Mouse (Mus musculus): ENCODE measurements around the gene Anks3.

The Anks3 gene

DNA sequence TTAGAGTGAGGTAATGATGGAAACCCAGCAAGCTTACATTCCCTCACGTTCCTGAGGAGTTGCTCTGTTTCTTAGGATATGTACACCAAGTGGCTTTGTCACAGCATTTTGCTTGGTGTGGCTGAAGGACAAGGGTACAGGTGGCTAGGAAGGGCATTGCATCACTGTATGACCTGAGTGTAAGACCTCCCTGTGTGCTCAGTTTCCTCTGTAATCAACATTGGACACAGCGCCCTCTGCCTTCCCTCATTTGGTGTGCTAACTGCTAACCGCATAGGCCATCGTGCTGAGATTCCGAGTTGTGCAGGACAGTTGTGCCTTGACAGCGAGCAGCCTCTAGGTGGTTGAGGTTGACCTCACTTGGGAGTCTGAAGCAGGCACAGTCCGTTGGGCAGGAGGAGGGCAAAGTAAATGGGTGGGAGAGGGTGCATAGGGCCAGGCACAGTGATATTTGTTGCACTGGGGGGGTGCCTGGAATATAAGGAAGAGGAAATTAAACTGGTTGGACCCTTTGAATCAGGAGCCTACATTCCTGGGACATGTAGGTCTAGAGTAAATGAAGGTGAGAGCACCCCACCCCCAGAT is 66.8 kb downstream of the Anks3 start:
- DNase-seq (ENCODE audit: low spot score in 2 of 2), result no peak

DNA sequence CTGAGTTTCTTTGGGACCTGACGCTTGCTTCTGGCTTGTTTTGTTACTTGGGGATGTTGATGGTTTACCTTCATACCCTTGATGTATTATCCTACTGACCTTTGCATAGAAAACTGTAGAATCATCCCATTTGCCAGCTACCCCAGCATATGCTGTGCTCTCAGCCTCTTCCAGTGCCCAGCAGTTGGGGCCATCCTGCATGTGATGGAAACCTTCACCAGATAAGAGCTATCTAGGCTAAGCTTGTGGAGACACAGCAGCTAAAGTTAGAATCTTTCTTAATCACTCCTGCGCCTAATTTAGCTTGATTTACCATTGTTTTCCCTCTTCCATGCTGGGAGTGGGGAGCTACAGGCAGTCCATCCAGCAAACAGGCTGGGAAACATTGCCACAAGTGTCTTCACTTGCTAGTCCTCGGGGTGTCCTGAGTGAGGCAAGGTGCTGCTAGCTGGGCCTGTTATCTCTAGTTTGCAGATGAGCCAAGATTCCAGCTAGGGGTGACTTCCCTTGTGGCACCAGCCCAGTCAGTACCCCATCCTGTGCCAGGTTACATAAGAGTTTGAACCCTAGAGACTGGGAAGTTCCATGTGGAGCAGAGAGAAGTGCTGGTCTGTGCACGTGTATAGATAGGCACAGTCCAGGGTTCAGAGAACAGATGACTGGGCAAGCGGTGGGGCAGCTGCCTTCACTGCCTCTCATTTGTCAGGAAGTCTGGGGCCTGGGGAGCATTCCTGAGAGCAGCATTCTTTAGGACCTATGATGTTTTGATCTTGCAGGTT is 67.6 kb downstream of the Anks3 start:
- no peak for DNase-seq (ENCODE audit: low spot score in 2 of 2)

- no peak for DNase-seq (ENCODE audit: low spot score in 2 of 2)
Measured at GRCm38 (mm10) chr16:4894201-4894908, 69.7 kb downstream of the Anks3 start.

GRCm38 (mm10) chr16:4892171-4892570 is 71.8 kb downstream of the Anks3 start:
- no peak for DNase-seq (ENCODE audit: low spot score in 2 of 2)

Measured in frontal cortex, postnatal 36 days (tissue).